Mouse (Mus musculus) forebrain, embryonic 16.5 days (tissue): Measurements from ENCODE around the gene Cyp4a32. TPM values are rescaled to one million over a fixed set of nuclear protein-coding genes. Genes with fewer than 3 reads are reported as not detected.
"Not testable (repeated sequence)": the region's sequence is repeated elsewhere in the genome, so short reads cannot be mapped to it uniquely, and the experiment has no call there.

Experiments
- ATAC-seq: fragments of 200-750 bp; cut with Nextera tagmentation; 2 replicates; pipeline ENCODE4 v1.8.0; 2017; ENCODE audit warnings: mild to moderate bottlenecking, moderate library complexity
- H3K27ac ChIP-seq: fragments of 300-500 bp; sonication (generic); 2 replicates; pipeline ENCODE4 v1.5.1; 2014; ENCODE audit warnings: low read length, control low read depth
- H3K27me3 ChIP-seq: fragments of 300-500 bp; sonication (generic); replicated peaks from 2 replicates; pipeline ENCODE4 v1.6.1; 2014; ENCODE audit warnings: low read length; ENCODE audit not compliant: control insufficient read depth, insufficient read depth
- H3K36me3 ChIP-seq: fragments of 300-500 bp; sonication (generic); 2 replicates; pipeline ENCODE4 v1.6.1; 2014; ENCODE audit not compliant: control insufficient read depth, insufficient read depth
- H3K4me1 ChIP-seq: fragments of 300-500 bp; sonication (generic); replicated peaks from 2 replicates; pipeline ENCODE4 v1.6.1; 2014; ENCODE audit warnings: low read length; ENCODE audit not compliant: control insufficient read depth, insufficient read depth
- H3K4me2 ChIP-seq: fragments of 300-500 bp; sonication (generic); 2 replicates; pipeline ENCODE4 v1.6.1; 2014; ENCODE audit warnings: mild to moderate bottlenecking, low read length, control low read depth
- H3K4me3 ChIP-seq: fragments of 300-500 bp; sonication (generic); replicated peaks from 2 replicates; pipeline ENCODE4 v1.5.1; 2014; ENCODE audit warnings: mild to moderate bottlenecking, low read length, control low read depth
- H3K9ac ChIP-seq: fragments of 300-500 bp; sonication (generic); replicated peaks from 2 replicates; pipeline ENCODE4 v1.6.1; 2014; ENCODE audit warnings: low read depth, low read length, control low read depth
- H3K9me3 ChIP-seq: fragments of 300-500 bp; sonication (generic); 2 replicates; pipeline ENCODE4 v1.6.1; 2016; ENCODE audit warnings: low read length; ENCODE audit not compliant: control insufficient read depth
- WGBS: fragments of 180-500 bp; shearing (Covaris S2); extraction: QIAGEN DNeasy Blood & Tissue Kit; methylation state at CpG from one replicate; pipeline ENCODE4 v1.1.7; 2014; 5-methylcytosine and 5-hydroxymethylcytosine counted together
- polyA plus RNA-seq: library from polyadenylated mRNA; unstranded; fragments of >200 nt; fragmentation: Nextera tagmentation; extraction: Ambion mirVana; gene quantifications from 2 replicates; pipeline ENCODE4 v1.2.1, GENCODE M21; 2015

Cyp4a32 gene
- polyA plus RNA-seq: not detected in 2 replicates

DNA sequence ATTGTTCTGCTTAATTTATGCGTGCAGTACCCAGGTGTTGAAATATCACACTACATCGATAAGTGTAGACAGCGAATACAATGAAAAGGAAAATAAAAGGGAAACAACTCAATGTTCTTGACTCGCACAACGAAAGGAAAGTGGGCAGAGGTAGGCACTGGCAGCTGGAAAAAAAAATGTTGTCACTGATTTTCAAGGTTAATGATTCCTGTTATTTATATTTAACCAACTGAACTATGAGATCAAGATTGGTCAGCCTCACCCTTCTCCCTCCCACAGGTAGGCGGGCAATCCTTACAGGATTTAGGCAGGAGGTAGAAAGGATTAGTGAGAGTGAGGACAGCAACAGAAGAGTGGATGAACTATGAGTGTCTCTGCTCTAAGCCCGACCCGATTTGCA is at the start of gene Cyp4a32:
TSS of gene Cyp4a32 (plus strand) at position 359 of the 400 bp plus-strand sequence.
- not testable (repeated sequence) for H3K9me3 ChIP-seq, H3K27me3 ChIP-seq, H3K36me3 ChIP-seq, H3K4me1 ChIP-seq, H3K4me3 ChIP-seq, H3K9ac ChIP-seq, ATAC-seq, H3K27ac ChIP-seq, H3K4me2 ChIP-seq
- WGBS: 87% methylated on average over 8 of the region's 8 CpGs

DNA sequence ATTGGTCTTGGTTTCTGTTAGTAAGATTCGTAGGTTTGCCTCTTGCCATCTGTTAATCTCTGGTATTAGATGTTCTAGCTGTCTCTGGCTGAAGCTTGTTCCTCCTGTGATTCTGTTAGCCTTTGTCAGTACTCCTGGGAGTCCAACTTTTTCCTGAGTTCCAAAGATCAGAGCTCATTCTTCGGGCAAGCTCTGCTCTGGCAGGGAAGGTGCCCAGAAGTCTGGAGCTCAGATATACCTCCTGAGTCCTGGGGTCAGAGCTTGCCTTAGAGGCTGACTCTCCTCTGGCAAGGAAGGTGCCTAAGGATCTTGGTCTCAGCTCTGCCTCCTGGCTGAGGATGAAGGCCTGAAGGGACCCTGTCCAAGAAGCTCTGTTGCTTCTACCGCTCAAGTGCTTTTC is 48.0 kb upstream of the Cyp4a32 start:
- ATAC-seq: no peak
- no peak overlapping the region for H3K4me2 ChIP-seq
- no peak overlapping the region for H3K27ac ChIP-seq
- no peak overlapping the region for H3K4me3 ChIP-seq
- WGBS: 88% methylated on average over 3 of the region's 3 CpGs
- no peaks in the 10 kb centered on the region for H3K27me3 ChIP-seq
- H3K9ac ChIP-seq: no peak overlapping the region
- no peaks in the 10 kb centered on the region for H3K36me3 ChIP-seq
- H3K4me1 ChIP-seq: no peaks in the 10 kb centered on the region
- no peaks in the 10 kb centered on the region for H3K9me3 ChIP-seq

DNA sequence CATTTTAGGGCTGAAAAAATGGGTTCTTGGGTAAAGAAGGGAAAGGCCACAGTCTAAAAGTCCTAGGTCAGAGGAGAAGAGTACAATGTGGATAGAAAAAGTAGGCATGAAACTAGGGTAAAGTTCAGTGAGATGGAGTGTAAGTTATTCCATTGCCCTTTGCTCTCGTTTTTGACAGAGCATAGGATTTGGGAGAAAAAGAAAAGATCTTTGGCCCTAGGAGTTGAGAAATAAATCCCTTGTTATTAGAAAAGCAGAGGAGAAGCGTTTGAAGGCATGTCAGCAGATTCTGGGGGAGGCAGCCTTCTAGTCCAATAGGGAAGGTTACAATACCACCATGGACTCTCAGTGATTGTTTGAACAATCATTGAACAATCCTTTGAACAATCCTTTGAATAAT is 45.3 kb upstream of the Cyp4a32 start:
- 67% methylated on average over 2 of the region's 2 CpGs for WGBS
- Histone ChIP-seq H3K36me3 (no peaks in the 10 kb centered on the region), H3K27me3 (no peaks in the 10 kb centered on the region), H3K4me3 (no peak overlapping the region), H3K9me3 (no peaks in the 10 kb centered on the region), H3K4me1 (no peaks in the 10 kb centered on the region), H3K9ac (no peak overlapping the region), H3K4me2 (no peak overlapping the region), H3K27ac (no peak overlapping the region)
- ATAC-seq: no peak

DNA sequence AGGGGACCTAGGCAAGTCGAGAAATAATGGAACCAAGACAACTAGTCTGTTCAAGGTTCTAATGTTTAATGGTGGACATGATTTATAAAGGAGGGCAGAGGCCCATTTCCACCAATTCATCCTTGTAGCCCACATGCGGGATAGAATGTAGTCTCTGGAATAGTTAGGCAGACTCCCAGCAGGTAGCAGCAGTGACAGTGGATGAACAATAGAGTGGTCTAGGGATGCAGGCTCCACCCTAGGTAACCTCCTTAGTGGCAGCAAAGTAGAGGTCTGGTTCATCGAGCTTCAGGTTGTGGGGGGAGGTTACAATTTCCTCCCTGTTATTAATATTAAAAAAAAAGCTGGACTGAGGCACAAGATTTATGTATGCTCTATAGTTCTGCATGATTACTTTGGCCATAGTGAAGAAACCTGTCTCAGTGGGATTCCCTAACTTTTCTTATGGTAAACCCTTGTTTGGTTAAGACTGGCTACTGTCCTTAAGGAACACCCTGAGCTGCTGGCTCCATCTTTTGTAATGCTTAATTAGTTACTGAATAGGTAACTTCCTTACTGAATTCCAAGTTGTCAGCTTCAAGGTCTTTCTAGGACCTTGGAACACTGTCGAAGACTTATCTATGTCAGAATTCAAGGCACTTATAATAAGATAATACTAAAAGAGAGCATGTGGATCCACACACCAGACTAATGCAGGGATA is 42.8 kb upstream of the Cyp4a32 start:
- ATAC-seq: no peak
- H3K9me3 ChIP-seq: no peaks in the 10 kb centered on the region
- H3K9ac ChIP-seq: no peak overlapping the region
- no peaks in the 10 kb centered on the region for H3K36me3 ChIP-seq
- H3K27ac ChIP-seq: no peak overlapping the region
- no peak overlapping the region for H3K4me2 ChIP-seq
- H3K27me3 ChIP-seq: no peaks in the 10 kb centered on the region
- H3K4me1 ChIP-seq: no peaks in the 10 kb centered on the region
- H3K4me3 ChIP-seq: no peak overlapping the region
- 53% methylated on average over 4 of the region's 4 CpGs for WGBS

DNA sequence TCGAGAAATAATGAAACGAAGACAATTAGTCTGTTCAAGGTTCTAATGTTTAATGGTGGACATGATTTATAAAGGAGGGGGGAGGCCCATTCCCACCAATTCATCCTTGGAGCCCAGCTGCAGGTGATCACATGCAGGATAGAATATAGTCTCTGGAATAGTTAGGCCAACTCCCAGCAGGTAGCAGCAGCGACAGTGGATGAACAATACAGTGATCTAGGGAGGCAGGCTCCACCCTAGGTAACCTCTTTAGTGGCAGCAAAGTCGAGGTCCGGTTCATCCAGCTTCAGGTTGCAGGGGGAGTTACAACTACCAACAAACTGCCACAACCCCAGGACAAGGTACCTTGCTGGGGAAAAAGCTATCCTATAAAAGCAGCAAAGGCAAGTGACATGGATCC is 39.5 kb upstream of the Cyp4a32 start:
- H3K9me3 ChIP-seq, H3K27me3 ChIP-seq, H3K9ac ChIP-seq, H3K4me2 ChIP-seq, H3K4me1 ChIP-seq, H3K27ac ChIP-seq, H3K36me3 ChIP-seq, H3K4me3 ChIP-seq, ATAC-seq: not testable (repeated sequence)
- WGBS: 49% methylated on average over 5 of the region's 5 CpGs

DNA sequence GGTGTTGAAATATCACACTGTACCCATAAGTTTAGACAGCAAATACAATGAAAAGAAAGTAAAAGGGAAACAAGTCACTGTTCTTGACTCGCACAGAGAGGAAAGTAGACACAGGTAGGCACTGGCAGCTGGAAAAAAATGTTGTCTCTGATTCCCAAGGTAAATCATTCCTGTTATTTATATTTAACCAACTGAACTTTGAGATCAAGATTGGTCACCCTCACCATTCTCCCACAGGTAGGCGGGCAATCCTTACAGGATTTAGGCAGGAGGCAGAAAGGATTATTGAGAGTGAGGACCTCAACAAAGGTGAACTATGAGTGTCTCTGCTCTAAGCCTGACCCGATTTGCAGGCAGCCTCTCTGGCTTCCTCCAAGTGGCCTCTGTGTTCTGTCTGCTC is 37.4 kb upstream of the Cyp4a32 start, which contains the start of gene Cyp4a31:
TSS of gene Cyp4a31 (plus strand) at position 249 of the 400 bp plus-strand sequence.
- H3K4me1 ChIP-seq: no peaks in the 10 kb centered on the region
- H3K9me3 ChIP-seq: no peaks in the 10 kb centered on the region
- H3K27me3 ChIP-seq: no peaks in the 10 kb centered on the region
- no peak within 1 kb of the TSS for H3K4me2 ChIP-seq
- H3K9ac ChIP-seq: no peak within 1 kb of the TSS
- H3K36me3 ChIP-seq: no peaks in the 10 kb centered on the region
- ATAC-seq: no peak
- H3K4me3 ChIP-seq: no peak within 1 kb of the TSS
- H3K27ac ChIP-seq: no peak within 1 kb of the TSS
- WGBS: 85% methylated on average over 3 of the region's 3 CpGs

DNA sequence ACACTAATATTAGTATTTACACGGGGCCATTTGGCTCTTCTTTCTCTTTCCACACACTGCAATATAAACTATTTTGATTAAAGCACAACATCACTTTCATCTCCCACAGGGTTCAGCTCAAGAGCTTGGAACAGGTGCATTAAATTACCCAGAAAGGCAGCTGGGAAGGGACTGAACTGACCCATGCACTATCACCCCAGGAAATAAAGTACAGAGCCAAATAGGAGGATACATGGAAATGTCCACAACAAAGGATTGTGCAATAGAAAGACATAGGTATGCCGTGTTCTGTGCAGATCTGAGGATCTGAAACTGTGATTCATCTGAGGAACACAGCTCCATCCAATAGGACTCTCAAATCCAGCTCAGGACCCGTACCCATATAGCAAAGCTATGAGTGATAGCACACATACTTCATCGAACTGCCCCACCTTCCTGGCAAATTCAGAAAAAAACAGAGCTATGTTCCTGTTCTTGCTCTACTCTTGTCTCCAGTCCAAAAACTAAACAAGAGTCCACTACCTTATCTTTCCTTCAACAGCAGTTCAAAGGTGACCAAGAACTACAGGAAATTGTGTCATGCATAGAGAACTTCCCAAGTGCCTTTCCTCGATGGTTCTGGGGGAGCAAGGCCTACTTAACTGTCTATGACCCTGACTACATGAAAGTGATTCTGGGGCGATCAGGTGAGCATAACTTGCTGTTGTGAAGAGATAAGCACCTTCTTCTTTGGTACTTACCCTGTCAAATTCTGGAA is 36.1 kb upstream of the Cyp4a32 start:
- WGBS: 84% methylated on average over 6 of the region's 6 CpGs
- H3K9ac ChIP-seq, H3K4me1 ChIP-seq, H3K36me3 ChIP-seq, H3K27me3 ChIP-seq, ATAC-seq, H3K9me3 ChIP-seq, H3K27ac ChIP-seq, H3K4me3 ChIP-seq, H3K4me2 ChIP-seq: not testable (repeated sequence)

DNA sequence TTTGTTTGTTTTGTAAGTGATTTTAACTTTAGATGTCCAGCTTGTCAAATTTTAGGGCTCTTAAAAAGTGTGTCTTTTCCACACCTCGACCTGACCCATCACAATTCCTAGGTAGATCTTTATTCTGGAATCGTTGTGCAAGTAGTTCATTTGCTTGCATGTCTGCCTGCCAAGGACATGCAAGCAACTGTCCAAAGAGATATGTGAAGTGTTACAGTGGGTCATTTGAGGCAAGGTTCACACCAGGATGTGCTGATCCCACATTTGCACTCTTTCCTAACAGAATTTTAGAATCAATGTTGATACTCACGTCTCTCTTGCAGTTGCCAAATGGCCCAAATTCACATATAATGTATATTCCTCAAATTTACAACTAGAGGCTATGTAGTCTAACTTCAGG is 25.5 kb upstream of the Cyp4a32 start:
- Histone ChIP-seq H3K36me3 (no peaks in the 10 kb centered on the region), H3K4me2 (no peak overlapping the region), H3K4me3 (no peak overlapping the region), H3K9me3 (no peaks in the 10 kb centered on the region), H3K9ac (no peak overlapping the region), H3K4me1 (no peaks in the 10 kb centered on the region), H3K27me3 (no peaks in the 10 kb centered on the region), H3K27ac (no peak overlapping the region)
- 80% methylated on average over 3 of the region's 3 CpGs for WGBS
- no peak for ATAC-seq

DNA sequence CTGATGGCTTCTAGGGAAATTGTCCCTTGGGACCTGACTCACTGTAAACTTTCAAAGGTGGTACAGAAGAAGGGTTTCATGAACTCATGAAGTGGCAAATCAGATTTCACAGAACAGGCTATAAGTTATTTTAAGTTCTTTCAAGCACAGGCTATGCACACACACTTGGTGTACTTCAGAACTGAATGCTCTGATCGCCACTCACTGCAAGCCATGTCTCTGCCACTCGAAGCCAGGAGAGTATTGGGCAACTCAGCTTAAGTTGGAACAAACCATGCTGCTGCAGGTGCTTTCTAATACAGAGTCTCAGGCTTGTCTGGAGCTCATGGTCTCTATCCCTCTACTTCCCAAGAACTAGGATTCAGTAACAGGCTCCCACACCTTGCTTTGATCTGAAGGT is 25.0 kb upstream of the Cyp4a32 start:
- H3K9ac ChIP-seq: no peak overlapping the region
- no peaks in the 10 kb centered on the region for H3K36me3 ChIP-seq
- 74% methylated on average over 2 of the region's 2 CpGs for WGBS
- no peaks in the 10 kb centered on the region for H3K4me1 ChIP-seq
- no peaks in the 10 kb centered on the region for H3K9me3 ChIP-seq
- no peak overlapping the region for H3K4me2 ChIP-seq
- no peaks in the 10 kb centered on the region for H3K27me3 ChIP-seq
- no peak overlapping the region for H3K27ac ChIP-seq
- no peak overlapping the region for H3K4me3 ChIP-seq
- ATAC-seq: no peak
